Mouse (Mus musculus) spleen, postnatal 14 days (tissue): Measurements from ENCODE around the gene Bcar1.
A peak's percentile ranks its signal among the peaks of the same experiment; 100 is the strongest.

Source experiments
- DNase-seq, 2 experiments: peaks; one replicate each; pipeline ENCODE4 v3.0.0; 2021 to 2022; ENCODE audit warnings: low spot score in 2 of 2

The Bcar1 gene

GRCm38 (mm10) chr8:111739604-111740003 lies 4.0 kb downstream of the Bcar1 start:
- DNase-seq = peak in 1 of 2 experiments; percentile 4

- DNase-seq = no peak
Observed at GRCm38 (mm10) chr8:111738867-111739266, 4.7 kb downstream of the Bcar1 start.

- peak in 1 of 2 experiments; percentile 6 for DNase-seq
Observed at GRCm38 (mm10) chr8:111736321-111736720, 7.3 kb downstream of the Bcar1 start.

GRCm38 (mm10) chr8:111735791-111736190 lies 7.8 kb downstream of the Bcar1 start:
- peak in 1 of 2 experiments; percentile 1 for DNase-seq

- peak in 1 of 2 experiments; percentile 4 for DNase-seq
Observed at GRCm38 (mm10) chr8:111735335-111735761, 8.3 kb downstream of the Bcar1 start.

GRCm38 (mm10) chr8:111734244-111734960 lies 9.2 kb downstream of the Bcar1 start:
- no peak for DNase-seq

- DNase-seq = no peak
Observed at GRCm38 (mm10) chr8:111733581-111734243, 9.9 kb downstream of the Bcar1 start.

GRCm38 (mm10) chr8:111732406-111733085 lies 11.1 kb downstream of the Bcar1 start:
- DNase-seq = no peak

- peak; percentile 70 to 77 for DNase-seq
Observed at GRCm38 (mm10) chr8:111732004-111732403, 11.6 kb downstream of the Bcar1 start.

- DNase-seq = no peak
Observed at GRCm38 (mm10) chr8:111731231-111731977, 12.2 kb downstream of the Bcar1 start.

GRCm38 (mm10) chr8:111729233-111730170 lies 14.1 kb downstream of the Bcar1 start:
- DNase-seq = no peak

GRCm38 (mm10) chr8:111728481-111728880 lies 15.1 kb downstream of the Bcar1 start:
- no peak for DNase-seq

GRCm38 (mm10) chr8:111727553-111727952 lies 16.1 kb downstream of the Bcar1 start:
- DNase-seq = no peak

- DNase-seq = no peak
Observed at GRCm38 (mm10) chr8:111726102-111726900, 17.3 kb downstream of the Bcar1 start.

GRCm38 (mm10) chr8:111725341-111725740 lies 18.3 kb downstream of the Bcar1 start:
- no peak for DNase-seq

- DNase-seq = no peak
Observed at GRCm38 (mm10) chr8:111720115-111720544, 23.5 kb downstream of the Bcar1 start.

- DNase-seq = no peak
Observed at GRCm38 (mm10) chr8:111718937-111719336, 24.7 kb downstream of the Bcar1 start.

- no peak for DNase-seq
Observed at GRCm38 (mm10) chr8:111717866-111718265, 25.7 kb downstream of the Bcar1 start.

GRCm38 (mm10) chr8:111717488-111717792 lies 26.2 kb downstream of the Bcar1 start:
- DNase-seq = no peak
